9 mouse cellular contexts compared by ENCODE assay signal in genomic region chr3:152557659-152558058, GRCm38 (mm10).
DNase-seq lines count a peak whose midpoint lies in the region; ATAC-seq and TF ChIP-seq lines count a peak whose summit lies in the region.
"Had no signal": no experiment of that assay in that cellular context is flagged by ENCODE, and none has a peak within 500 bp of the region (broad histone marks: within the 10 kb centered on the region; RNA-seq: fewer than 3 reads in every experiment).

No protein-coding gene starts in this region.

- H3K27ac ChIP-seq in heart, embryonic 14.5 days (replicated peaks in 1 of 2; ENCODE audit: control insufficient read depth in 1 of 2, insufficient read depth in 1 of 2, low read depth in 2 of 2, low read length in 2 of 2), result no peak overlapping the region
- H3K27ac ChIP-seq in CH12.LX (ENCODE audit: insufficient read depth, low read depth), result no peak overlapping the region
- no peak overlapping the region for H3K27ac ChIP-seq in lung, postnatal 0 days (ENCODE audit: low read length)
- H3K27ac ChIP-seq: embryonic facial prominence, embryonic 12.5 days had no signal

- ATAC-seq in heart, embryonic 14.5 days (ENCODE audit: insufficient number of reproducible peaks, insufficient read depth, low FRiP score, low read depth), result 0 out of 2 replicates have a peak, but pooled peaks have one; percentile 21
- peak; percentile 82 for ATAC-seq in lung, postnatal 0 days

- TF ChIP-seq EP300 in CH12.LX (IDR thresholded peaks at IDR 0.05; ENCODE audit: low read length), result no peak
- no peak for TF ChIP-seq EP300 in lung, postnatal 0 days (IDR thresholded peaks at IDR 0.05)

- intact Hi-C loops in heart, postnatal 14 days (cut with DNase I), result no loop called here

- H3K79me2 ChIP-seq in CH12.LX (replicated peaks; ENCODE audit: control insufficient read depth, extremely low read depth, insufficient read depth, poor library complexity, severe bottlenecking), result no peaks in the 10 kb centered on the region

- DNase-seq in heart, postnatal 14 days, result no peak
- DNase-seq in CH12.LX (ENCODE audit: extremely low read depth), result peak; percentile 49
- DNase-seq in embryo, embryonic 11 days, result peak; percentile 26
- peak; percentile 46 for DNase-seq in lung, postnatal 0 days (ENCODE audit: low spot score)
- DNase-seq in left cerebral cortex, adult 11 months (ENCODE audit: low spot score), result no peak
- DNase-seq in frontal cortex, postnatal 25 days (ENCODE audit: low spot score in 2 of 2), result no peak
- no peak for DNase-seq in frontal cortex, postnatal 10 days (ENCODE audit: low spot score in 2 of 2)

- WGBS in heart, embryonic 14.5 days, result 30% methylated on average over 12 of the region's 12 CpGs
- WGBS in lung, postnatal 0 days, result 34% methylated on average over 12 of the region's 12 CpGs

- TF ChIP-seq CTCF in CH12.LX (conservative IDR thresholded peaks at IDR 0.05 in 1 of 2, IDR thresholded peaks at IDR 0.05 in 1 of 2; ENCODE audit: low read depth in 2 of 2, low read length in 2 of 2), result no peak
- no peak for TF ChIP-seq CTCF in lung, postnatal 0 days (IDR thresholded peaks at IDR 0.05)

- no peaks in the 10 kb centered on the region for H3K36me3 ChIP-seq in heart, embryonic 14.5 days (ENCODE audit: control insufficient read depth, insufficient read depth, low read length)
- no peaks in the 10 kb centered on the region for H3K36me3 ChIP-seq in CH12.LX (replicated peaks in 1 of 2; ENCODE audit: control insufficient read depth in 1 of 2, insufficient read depth in 1 of 2, low read length in 1 of 2)
- H3K36me3 ChIP-seq in lung, postnatal 0 days (ENCODE audit: insufficient read depth, low read length), result no peaks in the 10 kb centered on the region
- H3K36me3 ChIP-seq: embryonic facial prominence, embryonic 12.5 days had no signal

- H3K9ac ChIP-seq in heart, embryonic 14.5 days (ENCODE audit: low read length), result no peak overlapping the region
- no peak overlapping the region for H3K9ac ChIP-seq in CH12.LX (ENCODE audit: insufficient read depth, low read depth)
- no peak overlapping the region for H3K9ac ChIP-seq in lung, postnatal 0 days (replicated peaks; ENCODE audit: low read depth)
- H3K9ac ChIP-seq: embryonic facial prominence, embryonic 12.5 days had no signal

- no peaks in the 10 kb centered on the region for H3K9me3 ChIP-seq in heart, embryonic 14.5 days (ENCODE audit: control insufficient read depth, low read length)
- no peaks in the 10 kb centered on the region for H3K9me3 ChIP-seq in CH12.LX (replicated peaks; ENCODE audit: low read length)
- H3K9me3 ChIP-seq in lung, postnatal 0 days (ENCODE audit: low read length), result no peaks in the 10 kb centered on the region
- H3K9me3 ChIP-seq: embryonic facial prominence, embryonic 12.5 days had no signal

- dilution Hi-C loops in CH12.LX (cut with MboI; ENCODE audit: extremely low pct_ligation_motif_present, extremely low pct_unique_long_range_greater_than_20kb, low sequenced_read_pairs), result no loop called here

- no peaks in the 10 kb centered on the region; a peak in 1 of 4 replicates for H3K4me1 ChIP-seq in heart, embryonic 14.5 days (ENCODE audit: control insufficient read depth in 2 of 2, insufficient read depth in 2 of 2, low read length in 2 of 2)
- H3K4me1 ChIP-seq in CH12.LX (ENCODE audit: control insufficient read depth in 1 of 2, insufficient read depth in 2 of 2), result peaks cover 2 to 6% of the 10 kb centered on the region in 2 experiments; a peak in 2 of 4 replicates
- H3K4me1 ChIP-seq in lung, postnatal 0 days (ENCODE audit: insufficient read depth, low read depth, low read length), result no peaks in the 10 kb centered on the region
- H3K4me1 ChIP-seq: embryonic facial prominence, embryonic 12.5 days had no signal

- in situ Hi-C loops in CH12.LX (cut with MboI; ENCODE audit: low pct_ligation_motif_present, low pct_unique_long_range_greater_than_20kb, low sequenced_read_pairs), result no loop called here

- H3K27me3 ChIP-seq in heart, embryonic 14.5 days (ENCODE audit: control insufficient read depth, insufficient read depth, low read length), result no peaks in the 10 kb centered on the region
- no peaks in the 10 kb centered on the region for H3K27me3 ChIP-seq in CH12.LX (replicated peaks)
- no peaks in the 10 kb centered on the region for H3K27me3 ChIP-seq in lung, postnatal 0 days (replicated peaks; ENCODE audit: insufficient read depth, low read length)
- H3K27me3 ChIP-seq: embryonic facial prominence, embryonic 12.5 days had no signal

- no peak overlapping the region for H3K4me2 ChIP-seq in heart, embryonic 14.5 days (ENCODE audit: low read length)
- no peak overlapping the region; the same call in 1 of the 2 replicates for H3K4me2 ChIP-seq in CH12.LX (ENCODE audit: insufficient read depth, low read depth, poor library complexity, severe bottlenecking)
- H3K4me2 ChIP-seq in lung, postnatal 0 days (replicated peaks; ENCODE audit: low read depth, low read length), result no peak overlapping the region
- H3K4me2 ChIP-seq: embryonic facial prominence, embryonic 12.5 days had no signal

- H3K4me3 ChIP-seq in heart, embryonic 14.5 days (ENCODE audit: control insufficient read depth in 1 of 2, insufficient read depth in 1 of 2, low read depth in 1 of 2, low read length in 2 of 2), result no peak overlapping the region
- H3K4me3 ChIP-seq in CH12.LX (replicated peaks in 1 of 3; ENCODE audit: low read depth in 2 of 3, low read length in 2 of 3, poor library complexity in 1 of 3), result no peak overlapping the region
- H3K4me3 ChIP-seq in lung, postnatal 0 days (ENCODE audit: low read depth, low read length), result no peak overlapping the region
- H3K4me3 ChIP-seq: embryonic facial prominence, embryonic 12.5 days had no signal

- no peak for TF ChIP-seq RAD21 in CH12.LX (IDR thresholded peaks at IDR 0.05; ENCODE audit: low read depth, low read length)

- no peak for TF ChIP-seq POLR2A in CH12.LX (IDR thresholded peaks at IDR 0.05; ENCODE audit: low read depth, low read length)

TF ChIP-seq in CH12.LX, 34 proteins besides CTCF, POLR2A, EP300 and RAD21:
- TF ChIP-seq IRF4 (IDR thresholded peaks at IDR 0.05; ENCODE audit: low read depth, low read length) (no peak), TCF12 (IDR thresholded peaks at IDR 0.05; ENCODE audit: low read depth, low read length) (no peak), UBTF (IDR thresholded peaks at IDR 0.05; ENCODE audit: low read depth, low read length) (no peak)
TF ChIP-seq in CH12.LX: peak in this region for 0.

Comparison
In these comparisons a context has a peak if more than half of its experiments do, and no peak if none do; other contexts are left out.
1. DNase-seq: peak in CH12.LX (single experiment), embryo, embryonic 11 days (single experiment) and lung, postnatal 0 days (single experiment); none in heart, postnatal 14 days (0 of 2), left cerebral cortex, adult 11 months (single experiment), frontal cortex, postnatal 25 days (0 of 2) and frontal cortex, postnatal 10 days (0 of 2).